Mouse (Mus musculus) cerebellum, adult 18-20 months (tissue): ENCODE data around the gene Tenm3.

Experiments used
- DNase-seq, 2 experiments: peaks; one replicate each; pipeline ENCODE4 v3.0.0; 2021

Gene Tenm3

DNA sequence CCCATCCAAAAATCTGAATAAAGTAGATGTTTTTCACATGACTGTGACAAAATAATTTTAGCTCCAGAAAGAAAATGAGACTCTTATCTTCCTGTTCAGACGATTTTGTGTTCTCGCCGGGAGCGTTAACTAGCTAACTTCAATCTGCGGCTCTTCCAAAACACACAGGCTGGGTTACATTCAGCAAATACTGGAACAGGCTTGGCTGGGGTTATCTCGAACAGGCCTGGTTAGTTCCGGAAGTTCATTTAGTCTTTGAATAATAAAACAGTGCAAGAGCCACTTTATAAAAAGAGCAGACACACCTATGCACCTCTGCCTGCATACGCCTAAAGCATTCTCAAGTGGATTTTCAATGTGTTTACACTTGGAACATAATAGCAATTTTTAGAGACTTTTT is 40.7 kb downstream of the Tenm3 start:
- no peak for DNase-seq

DNA sequence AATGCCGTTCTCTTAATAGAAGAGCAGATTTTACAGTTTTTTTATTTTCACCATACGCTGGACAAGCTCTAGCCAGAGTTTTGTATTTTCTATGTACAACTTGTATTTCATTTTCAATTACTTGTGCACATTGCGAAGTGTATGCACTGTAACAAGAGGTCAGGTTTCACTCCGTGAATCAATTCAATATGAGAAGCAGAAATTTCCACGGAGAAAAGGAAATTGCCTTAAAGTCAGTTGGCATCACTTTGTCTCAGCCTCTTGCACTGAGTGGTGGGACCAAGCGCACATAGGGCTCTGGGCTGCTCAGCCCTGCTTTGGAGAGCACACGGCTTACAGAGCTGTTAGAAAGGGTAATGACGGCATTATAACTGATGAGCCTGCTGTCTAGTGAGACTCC is 41.5 kb downstream of the Tenm3 start:
- no peak for DNase-seq

DNA sequence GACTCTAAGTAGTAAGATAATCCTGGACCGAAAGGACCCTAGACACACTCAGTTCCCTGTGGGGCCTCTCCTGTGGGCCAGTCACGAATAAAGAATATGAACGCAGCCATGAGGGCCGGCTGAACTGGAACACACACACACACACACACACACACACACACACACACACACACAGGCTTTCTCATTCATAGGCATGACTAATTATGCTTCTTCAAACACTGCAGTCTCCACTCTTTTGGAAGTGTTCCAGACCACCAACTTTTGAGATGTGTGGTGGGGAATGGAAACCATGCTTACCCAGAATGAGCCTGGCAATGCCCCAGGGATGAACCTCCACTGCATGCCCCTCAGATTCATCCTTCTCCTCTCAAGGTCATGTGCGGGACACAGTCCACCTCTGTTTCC is 45.8 kb downstream of the Tenm3 start:
- no peak for DNase-seq

DNA sequence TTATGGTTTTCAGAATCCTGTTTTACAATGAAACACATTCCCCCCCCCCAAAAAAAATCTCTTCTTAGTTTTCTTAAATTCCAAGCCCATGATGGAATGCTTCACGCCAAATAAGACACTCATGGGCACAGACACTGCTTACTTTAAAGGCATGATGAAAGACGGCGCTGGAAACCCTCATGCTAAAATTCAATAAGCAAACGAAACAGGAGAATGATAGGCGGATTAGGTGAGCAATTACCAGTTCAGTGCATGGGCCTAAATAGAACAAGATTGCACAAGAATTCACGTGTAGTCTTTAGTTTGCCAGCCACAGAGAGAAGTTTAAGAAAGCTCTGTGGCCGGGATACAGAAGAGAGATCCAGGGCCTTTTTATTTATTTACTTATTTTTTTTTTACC is 49.5 kb downstream of the Tenm3 start:
- DNase-seq, result no peak

DNA sequence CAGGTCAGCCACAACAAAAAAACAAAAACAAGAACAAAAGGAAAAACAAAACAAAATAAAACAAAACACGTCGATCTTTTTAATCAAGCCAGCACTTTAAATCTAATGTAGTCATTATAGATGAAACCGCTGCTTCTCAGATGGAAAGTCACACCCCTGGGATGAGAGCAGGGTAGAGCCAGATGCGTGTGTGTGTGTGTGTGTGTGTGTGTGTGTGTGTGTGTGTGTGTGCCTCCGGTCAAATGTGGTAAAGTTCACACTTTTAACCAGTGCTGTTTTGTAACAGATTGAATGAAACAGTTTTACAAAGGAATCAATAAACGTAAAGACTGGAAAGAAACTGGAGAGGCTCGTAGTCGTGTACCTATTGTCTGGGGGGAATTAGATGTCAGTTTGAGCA is 50.0 kb downstream of the Tenm3 start:
- no peak for DNase-seq

DNA sequence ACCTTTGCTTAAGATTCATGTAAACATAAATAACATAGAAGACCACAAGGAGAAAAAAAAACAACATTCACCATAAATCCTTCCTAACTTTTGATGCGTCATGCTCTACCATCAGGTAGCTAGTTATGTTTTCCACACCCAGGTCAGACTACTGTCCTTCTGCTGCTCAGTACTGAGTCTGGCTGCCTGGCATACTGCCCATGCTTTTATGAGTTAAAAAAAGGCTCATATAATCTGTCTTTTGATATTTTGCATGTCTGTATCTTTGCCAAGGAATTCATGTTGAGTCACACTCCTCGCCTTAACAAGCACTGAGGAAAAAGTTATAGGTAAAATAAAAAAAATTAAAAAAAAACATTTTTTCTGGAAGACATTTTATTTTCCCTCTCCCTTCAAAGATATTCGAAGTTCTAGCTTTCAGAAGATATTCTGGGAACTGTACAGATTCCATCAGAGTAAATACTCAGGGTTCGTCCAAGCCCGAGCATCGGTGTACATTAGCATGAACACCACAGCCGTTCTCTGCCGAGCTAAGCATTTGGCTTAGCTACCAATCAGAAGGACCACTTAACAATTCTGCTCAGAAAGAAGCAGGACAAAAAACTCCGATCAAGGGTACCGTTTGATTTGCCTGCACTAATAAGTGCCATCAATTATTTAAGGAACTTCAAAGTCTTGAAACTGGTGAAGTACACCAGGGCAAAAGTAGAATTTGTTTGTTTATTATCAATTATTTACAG is 51.0 kb downstream of the Tenm3 start:
- DNase-seq, result no peak

DNA sequence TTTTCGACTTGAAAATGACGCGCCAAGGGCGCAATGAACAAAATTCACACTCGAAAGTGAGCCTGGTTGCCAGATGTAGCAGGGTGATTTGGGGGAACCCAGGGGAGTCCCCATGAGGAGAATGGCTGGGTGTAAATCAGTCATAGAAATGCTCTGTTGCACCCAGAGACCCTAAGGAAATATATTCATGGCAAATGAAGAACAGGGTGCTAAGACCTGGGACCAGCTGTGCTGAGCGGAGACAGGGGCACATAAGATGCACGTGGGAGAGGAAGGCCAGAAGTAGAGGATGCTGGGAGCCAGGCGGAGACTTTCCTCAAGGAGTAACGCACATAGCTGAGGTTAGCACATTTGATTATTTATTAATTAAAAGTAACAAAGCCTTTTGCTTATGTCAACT is 60.4 kb downstream of the Tenm3 start:
- DNase-seq, result no peak

DNA sequence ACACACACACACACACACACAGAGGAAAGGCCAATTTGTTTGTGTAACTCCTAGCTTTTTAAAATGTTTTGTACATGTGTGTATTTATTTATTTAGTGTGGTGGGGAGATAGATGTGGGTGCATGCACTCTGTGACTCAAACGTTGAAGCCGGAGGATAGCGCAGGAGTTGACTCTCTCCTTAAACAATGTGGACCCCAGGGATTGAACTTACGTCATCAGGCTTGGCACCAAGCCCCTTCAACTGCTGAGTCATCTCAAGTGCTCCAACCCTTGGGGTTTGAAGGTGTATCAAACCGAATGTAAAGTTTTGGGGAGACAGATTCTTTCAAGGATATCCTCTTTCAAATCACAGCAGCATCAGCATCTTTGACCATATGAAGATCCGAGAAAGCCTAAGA is 63.1 kb downstream of the Tenm3 start:
- no peak for DNase-seq

DNA sequence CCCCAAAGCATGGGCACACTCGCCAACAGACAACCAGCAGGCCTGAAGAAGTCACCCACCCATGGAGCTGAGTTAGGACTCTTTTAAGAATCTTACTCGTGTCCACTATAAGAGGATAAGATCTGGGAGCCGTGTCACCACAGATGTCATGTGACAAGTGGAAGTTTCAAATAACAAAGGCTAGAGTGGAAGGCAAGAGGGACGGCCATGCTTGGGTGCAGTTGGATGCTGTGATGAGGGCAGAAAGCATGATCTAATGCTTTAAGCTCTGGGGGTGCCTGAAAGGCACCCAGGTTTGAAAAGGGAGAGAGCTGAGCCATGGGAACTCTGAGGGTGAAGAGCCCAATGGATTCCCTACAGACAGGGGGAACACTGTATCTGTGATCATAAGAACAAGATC is 64.6 kb downstream of the Tenm3 start:
- no peak for DNase-seq

DNA sequence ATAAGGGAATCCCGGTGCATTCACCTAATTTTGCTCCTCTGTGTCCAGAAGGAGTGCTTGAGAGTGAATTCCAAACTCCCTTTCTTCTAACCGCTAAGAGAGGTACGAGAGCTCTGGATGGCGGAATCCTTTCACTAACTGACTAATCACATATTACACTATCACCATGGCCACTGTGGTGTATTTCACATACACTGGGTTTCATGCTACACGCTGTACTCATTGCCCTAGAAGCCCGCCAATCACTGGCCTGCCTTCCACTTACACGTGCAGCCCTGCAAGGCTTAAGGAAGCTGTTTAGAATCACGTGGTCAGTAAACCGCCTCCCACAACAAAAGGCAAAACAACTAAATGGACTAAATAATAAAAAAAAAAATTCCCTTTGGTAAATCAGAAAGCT is 67.7 kb downstream of the Tenm3 start:
- no peak for DNase-seq

DNA sequence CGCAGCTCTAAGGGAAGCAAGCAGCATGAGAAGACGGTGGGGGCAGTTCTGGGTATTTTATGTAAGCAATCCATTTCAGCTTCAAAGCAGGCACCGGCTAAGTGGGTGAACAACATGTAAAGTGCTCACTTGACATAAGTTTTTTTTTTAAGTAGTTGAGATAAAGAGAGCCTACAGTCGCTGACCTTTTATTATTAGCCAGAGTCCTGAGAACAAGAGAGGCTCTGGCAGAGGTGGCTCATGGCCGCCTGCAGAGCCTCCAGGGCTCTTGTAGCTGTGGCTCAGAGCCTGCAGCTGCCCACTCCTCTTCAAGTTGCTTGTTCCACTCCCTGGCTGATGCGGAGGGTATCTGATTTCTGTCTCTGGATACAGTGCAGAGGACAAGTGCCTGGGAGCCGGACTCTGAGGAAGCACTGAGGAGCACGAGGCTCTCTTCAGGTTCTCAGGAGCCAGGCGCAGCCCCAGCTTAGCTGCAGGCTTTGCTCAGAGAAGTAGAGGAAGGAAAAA is 68.2 kb downstream of the Tenm3 start:
- DNase-seq, result no peak

DNA sequence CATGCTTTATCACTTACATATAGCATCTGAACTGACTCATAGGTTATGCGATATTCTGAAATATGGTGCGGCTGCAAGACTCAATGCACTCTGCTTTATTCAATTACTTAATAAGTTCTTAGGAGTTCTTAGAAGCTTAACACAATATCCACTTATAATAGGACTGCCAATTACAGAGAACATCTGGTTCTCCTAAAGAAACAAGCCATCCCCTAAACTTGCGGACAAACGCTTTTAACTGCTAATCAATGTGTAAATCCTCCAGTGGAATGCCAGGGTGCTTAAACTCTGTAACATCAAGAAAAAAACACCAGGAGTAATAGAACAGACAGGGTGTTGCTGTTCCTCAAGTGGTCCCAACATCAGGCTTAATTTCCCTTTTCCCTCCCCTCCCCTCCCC is 68.9 kb downstream of the Tenm3 start:
- no peak for DNase-seq

DNA sequence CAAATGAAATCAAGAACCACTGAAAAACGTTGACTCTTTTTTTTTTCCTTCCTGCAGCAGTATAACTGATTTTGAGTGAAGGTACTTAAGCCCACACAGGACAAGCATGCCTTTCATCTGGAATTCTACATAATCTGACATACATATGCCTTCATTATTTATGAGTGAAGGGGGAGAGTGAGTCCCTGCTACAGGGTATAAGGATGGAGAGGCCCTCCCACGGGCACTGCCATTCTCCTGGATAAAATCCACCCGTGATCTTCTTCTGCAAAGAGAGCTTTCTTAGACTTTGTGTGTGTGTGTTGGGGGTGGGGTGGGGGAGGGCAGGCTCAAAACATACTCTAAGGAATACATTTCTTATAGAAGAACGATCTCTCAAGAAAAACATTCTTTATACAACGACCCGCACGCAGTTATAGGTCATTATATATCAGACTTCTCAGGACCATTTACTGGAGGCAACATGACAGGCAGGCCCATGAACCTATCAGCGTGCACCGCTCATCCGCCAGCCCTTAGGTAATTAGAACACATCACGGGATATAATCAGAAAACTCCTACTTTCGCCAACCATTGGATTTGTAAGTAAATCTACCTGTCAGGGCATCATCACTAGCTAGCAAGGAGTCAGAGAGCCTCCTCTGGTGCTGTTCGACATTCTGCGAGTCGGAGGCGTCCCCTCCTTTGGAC is 77.1 kb downstream of the Tenm3 start:
- DNase-seq, result no peak

DNA sequence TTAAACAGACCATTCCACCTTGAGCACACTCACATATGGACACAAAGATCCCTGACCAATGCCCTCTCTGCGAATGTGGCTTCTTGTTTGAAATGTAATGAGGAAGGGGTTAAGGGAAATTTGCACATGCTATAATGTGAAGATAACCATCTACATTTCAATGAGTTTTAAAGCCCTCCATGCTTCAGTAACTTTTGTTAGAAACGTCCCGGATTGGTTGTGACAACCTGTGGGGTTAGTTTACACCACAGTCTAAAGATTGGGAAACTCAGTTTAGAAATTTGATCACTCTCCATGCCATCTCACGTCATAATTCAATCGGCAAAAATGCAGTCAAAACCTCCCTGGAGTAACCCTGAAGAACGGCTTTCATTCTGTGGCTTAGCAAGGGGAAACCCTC is 78.5 kb downstream of the Tenm3 start:
- no peak for DNase-seq

DNA sequence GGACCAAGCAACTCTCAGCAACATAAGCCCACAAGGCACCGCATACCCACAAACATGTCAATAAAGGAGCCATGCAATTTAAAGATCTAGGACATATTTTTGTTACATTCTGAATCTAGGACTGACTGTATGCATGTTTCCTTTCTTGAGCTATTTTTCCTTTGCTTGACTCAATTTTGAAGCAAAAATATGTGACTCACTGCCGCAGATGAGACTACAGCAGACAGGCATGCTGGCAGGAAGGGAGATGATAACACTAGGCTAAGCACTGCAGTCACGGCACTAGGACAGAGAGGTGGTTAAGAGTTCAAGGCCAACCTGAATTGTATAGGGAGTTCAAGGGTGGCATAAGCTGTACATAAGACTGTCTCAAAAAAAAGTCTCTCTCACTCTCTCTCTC is 79.7 kb downstream of the Tenm3 start:
- DNase-seq, result no peak

DNA sequence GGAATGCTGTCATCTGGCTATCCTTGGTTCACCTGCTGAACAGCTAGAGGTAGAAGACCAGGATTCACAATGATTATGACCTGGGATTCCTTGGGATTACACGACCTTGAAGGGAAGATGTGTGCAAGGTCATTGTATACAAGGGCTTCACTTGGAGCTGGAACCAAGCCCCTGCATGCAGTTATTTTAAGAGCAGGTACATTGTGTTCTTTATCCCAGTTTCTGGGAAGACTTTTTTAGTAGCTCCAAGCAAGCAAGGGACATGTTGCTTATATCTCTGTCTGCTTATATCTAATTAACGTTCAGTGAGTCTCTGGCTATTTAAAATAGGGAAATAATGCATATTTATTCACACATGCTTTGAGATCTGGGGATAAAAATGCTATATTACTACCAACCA is 86.9 kb downstream of the Tenm3 start:
- DNase-seq, result no peak

DNA sequence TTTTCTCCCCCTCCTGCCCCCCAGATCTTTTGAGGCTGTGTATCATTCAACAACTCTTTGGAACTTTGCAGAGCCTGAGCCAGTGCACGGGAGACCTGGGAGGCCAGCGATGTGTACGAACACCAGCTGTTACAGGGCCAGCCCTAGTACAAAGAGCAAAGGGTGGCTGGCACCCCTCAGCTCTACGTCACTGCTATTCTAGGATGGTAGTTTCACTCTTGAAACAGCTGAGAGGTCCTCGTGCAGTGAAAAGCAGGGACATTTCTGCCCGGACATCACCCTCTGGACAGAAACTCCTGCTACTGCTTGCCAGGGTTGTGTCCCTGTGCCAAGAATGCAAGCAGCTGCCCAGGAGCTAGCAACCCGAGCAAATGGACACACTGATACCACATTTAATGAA is 88.3 kb downstream of the Tenm3 start:
- DNase-seq, result no peak

DNA sequence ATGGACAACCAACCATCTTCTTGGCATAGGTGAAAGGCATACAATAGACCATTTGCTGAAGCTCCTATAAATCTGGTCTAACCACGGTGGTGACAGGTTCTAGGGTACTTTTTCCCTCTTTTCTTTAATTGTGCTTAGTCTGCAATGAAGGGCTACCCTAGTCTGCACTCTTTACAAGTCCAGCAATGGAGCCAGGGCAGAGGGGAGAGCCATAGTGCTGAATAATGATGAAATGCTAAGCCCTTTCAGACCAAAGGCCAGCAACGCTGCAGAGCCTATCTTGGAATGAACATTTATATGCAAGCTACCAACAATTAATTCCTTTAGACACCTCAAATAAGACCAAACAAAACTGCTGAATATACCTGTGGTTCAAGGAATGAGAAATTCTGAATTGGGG is 88.8 kb downstream of the Tenm3 start:
- DNase-seq, result no peak

DNA sequence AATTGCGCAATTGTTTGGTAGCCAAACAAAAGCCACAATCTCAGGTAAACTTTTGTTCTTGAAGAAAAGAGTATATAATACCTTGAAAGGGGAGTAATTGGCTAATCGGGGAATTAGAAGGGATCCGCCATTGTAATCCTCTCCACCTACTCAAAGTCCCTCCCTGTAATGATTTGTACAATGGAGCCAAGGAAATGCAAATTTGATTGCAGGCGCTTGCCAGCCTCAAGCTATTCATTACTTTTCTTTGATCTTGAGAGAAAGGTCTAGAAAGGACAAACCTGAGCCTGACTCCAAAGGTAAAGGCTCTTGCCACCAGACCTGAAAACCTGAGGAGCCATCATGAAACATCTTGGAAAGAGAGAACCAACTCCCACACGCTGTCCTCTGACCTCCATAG is 91.8 kb downstream of the Tenm3 start:
- DNase-seq, result no peak

DNA sequence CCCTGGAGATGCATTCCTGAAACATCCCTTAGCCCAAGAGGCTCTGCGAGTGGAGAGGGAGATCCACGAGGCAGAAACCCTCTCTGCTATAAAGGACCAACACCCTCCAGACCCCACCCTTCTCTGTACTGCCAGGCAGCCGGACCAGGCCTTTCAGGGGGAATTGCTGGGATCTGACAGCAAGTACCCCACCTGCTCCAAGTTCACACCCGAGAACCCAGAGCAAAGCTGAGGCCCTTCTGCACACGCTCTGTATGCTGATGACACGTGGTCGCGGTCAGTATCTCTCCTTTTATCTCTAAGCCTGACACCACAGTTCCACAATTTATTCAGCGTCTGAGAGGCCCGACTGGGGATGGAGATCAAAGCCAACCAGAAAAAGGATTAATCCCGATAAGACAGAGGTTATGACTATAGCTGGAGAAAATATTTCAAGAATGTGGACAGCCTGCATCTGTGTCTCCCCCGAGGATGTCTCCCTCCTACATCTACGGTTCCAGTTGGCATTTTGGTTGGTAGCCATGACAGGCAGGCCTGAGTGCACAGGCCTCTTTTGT is 95.2 kb downstream of the Tenm3 start:
- no peak for DNase-seq

DNA sequence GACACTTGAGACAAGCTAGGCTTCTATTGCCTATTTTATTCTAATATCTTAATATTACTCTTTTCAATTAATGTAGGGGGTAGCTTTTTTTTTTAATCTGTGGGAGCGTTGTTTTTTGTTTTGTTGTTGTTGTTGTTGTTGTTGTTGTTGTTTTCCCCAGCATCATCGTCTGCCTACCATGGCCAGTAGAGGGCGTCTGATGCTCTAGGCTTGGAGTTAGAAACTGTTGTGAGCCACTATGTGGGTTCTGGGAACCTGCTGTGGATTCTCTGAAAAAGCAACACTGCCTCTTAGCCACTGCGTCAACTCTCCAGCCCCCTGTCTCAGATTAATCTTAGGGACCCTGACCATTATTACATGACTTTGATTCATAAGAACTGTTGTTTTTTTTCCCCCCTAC is 99.8 kb downstream of the Tenm3 start:
- no peak for DNase-seq

DNA sequence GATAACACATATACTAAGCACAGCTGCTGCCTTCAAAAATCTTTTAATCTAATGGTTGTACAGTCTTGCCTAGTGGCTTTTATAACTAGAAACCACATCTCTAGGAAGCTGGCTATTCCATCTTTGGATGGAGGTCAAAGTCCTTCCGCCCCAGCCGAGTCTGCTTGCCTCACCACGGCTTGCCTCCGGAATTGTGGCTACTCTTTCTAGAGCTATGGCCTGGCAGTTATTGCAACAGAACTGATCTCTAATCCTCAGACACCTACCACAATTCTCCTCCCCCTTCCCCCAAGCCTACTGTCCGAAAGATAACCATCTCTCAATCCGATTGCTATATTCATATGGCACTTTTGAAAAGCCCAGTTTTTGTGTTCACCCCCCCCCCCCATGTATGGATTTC is 101.0 kb downstream of the Tenm3 start:
- DNase-seq, result no peak

DNA sequence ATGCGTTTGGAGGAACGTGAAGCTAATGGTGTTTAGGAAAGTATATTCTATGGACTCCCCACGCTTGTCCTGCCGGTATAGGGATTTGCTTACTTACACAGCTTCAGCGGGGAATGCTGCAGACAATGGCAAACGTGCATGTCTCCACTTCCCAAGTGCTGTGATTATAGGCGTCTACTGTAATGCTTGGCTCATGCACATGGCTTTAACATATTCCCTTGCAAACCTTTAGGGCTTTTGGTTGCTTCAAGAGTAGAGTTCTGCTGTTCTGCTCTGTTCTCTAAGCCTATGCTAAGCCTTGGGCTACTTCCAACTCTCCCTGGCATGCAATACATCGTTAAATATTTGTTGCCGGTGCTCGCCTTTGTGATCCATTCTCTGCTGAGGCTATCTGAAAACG is 102.8 kb downstream of the Tenm3 start:
- no peak for DNase-seq

DNA sequence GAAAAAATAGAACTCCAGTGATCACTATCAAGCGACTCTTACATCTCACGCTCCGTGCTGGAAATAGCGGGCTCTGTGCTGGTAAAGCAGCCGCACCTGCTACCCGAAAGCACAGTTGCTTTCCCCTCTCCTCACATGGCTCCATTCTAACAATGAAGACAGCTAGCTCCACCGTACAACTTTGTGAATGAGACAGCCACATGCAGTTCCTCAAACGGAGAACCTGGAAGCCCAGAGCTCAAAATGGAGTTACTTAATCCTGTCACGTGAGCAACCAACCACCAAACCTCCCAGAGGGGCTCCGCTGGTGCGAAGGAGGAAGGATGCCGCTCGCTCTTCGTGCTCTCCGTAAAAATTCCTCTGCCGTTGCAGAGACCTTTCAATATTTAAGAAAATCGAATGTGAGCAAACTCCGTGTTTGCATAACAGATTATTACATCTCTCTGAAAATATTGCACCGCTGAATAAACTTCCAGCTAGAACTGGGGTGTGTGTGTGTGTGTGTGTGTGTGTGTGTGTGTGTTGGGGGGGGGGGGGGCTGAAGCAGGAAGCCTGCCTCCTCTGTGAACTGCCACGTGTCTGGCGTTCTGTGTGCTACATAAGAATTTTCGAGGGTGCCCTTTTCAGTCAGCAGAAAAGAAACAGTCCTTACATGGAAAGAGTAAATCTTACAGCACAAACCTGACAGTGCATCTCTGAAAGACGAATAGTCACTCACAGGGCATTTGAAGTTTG is 103.4 kb downstream of the Tenm3 start:
- no peak for DNase-seq
